Mouse (Mus musculus) stomach, postnatal 0 days (tissue): ENCODE results near the gene Hao2.

Experiments
- CTCF ChIP-seq: IDR thresholded peaks from 2 replicates; pipeline ENCODE4 v1.5.1; 2016; ENCODE audit warnings: antibody characterized with exemption, low read depth, mild to moderate bottlenecking, moderate library complexity
- EP300 ChIP-seq: optimal IDR thresholded peaks from 2 replicates; pipeline ENCODE3; 2016; ENCODE audit warnings: antibody characterized with exemption

GRCm38 (mm10) chr3:98893057-98893772 lies at the start of gene Hao2:
- TF ChIP-seq EP300 = no peak
- TF ChIP-seq CTCF = no peak
